Mouse (Mus musculus) kidney, embryonic 16.5 days (tissue): Measurements from ENCODE around the gene Taok1. TPM values are rescaled to one million over a fixed set of nuclear protein-coding genes. Genes with fewer than 3 reads are reported as not detected.

Experiments
- ATAC-seq: fragments of 200-750 bp; cut with Nextera tagmentation; 2 replicates; pipeline ENCODE4 v1.8.0; 2017; ENCODE audit warnings: moderate TSS enrichment; ENCODE audit not compliant: low FRiP score, low TSS enrichment
- H3K27ac ChIP-seq: fragments of 300-500 bp; sonication (generic); 2 replicates; pipeline ENCODE4 v1.5.1; 2014; ENCODE audit warnings: low read length
- H3K27me3 ChIP-seq: fragments of 300-500 bp; sonication (generic); 2 replicates; pipeline ENCODE4 v1.6.1; 2014; ENCODE audit warnings: low read length, control low read depth, mixed read lengths; ENCODE audit not compliant: insufficient read depth
- H3K36me3 ChIP-seq: fragments of 300-500 bp; sonication (generic); 2 replicates; pipeline ENCODE4 v1.6.1; 2014; ENCODE audit warnings: low read length, control low read depth, mixed read lengths; ENCODE audit not compliant: insufficient read depth
- H3K4me1 ChIP-seq: fragments of 300-500 bp; sonication (generic); 2 replicates; pipeline ENCODE4 v1.6.1; 2014; ENCODE audit warnings: low read length, control low read depth, mixed read lengths; ENCODE audit not compliant: insufficient read depth
- H3K4me2 ChIP-seq: fragments of 300-500 bp; sonication (generic); replicated peaks from 2 replicates; pipeline ENCODE4 v1.6.1; 2014; ENCODE audit warnings: low read depth, low read length
- H3K4me3 ChIP-seq: fragments of 300-500 bp; sonication (generic); 2 replicates; pipeline ENCODE4 v1.5.1; 2014; ENCODE audit warnings: mild to moderate bottlenecking, low read length
- H3K9ac ChIP-seq: fragments of 300-500 bp; sonication (generic); replicated peaks from 2 replicates; pipeline ENCODE4 v1.6.1; 2014; ENCODE audit warnings: low read length
- H3K9me3 ChIP-seq: fragments of 300-500 bp; sonication (generic); 2 replicates; pipeline ENCODE4 v1.6.1; 2016; ENCODE audit warnings: low read length, control low read depth
- WGBS: fragments of 180-500 bp; shearing (Covaris S2); extraction: QIAGEN DNeasy Blood & Tissue Kit; methylation state at CpG from one replicate; pipeline ENCODE4 v1.1.7; 2014; 5-methylcytosine and 5-hydroxymethylcytosine counted together
- polyA plus RNA-seq: library from polyadenylated mRNA; unstranded; fragments of >200 nt; fragmentation: Nextera tagmentation; extraction: Ambion mirVana; gene quantifications from 2 replicates; pipeline ENCODE4 v1.2.1, GENCODE M21; 2015

Taok1 gene
- polyA plus RNA-seq, 1 experiment from 2014 or later: 12.8 TPM

GRCm38 (mm10) chr11:77486798-77487197 lies 120.8 kb downstream of the Taok1 start:
- no peak for ATAC-seq
- Histone ChIP-seq H3K27me3 (no peaks in the 10 kb centered on the region), H3K9ac (no peak overlapping the region), H3K4me1 (peaks cover 47% of the 10 kb centered on the region), H3K36me3 (no peaks in the 10 kb centered on the region), H3K4me3 (no peak overlapping the region), H3K27ac (no peak overlapping the region), H3K4me2 (no peak overlapping the region), H3K9me3 (no peaks in the 10 kb centered on the region)
- 71% methylated on average over 5 of the region's 5 CpGs for WGBS

DNA sequence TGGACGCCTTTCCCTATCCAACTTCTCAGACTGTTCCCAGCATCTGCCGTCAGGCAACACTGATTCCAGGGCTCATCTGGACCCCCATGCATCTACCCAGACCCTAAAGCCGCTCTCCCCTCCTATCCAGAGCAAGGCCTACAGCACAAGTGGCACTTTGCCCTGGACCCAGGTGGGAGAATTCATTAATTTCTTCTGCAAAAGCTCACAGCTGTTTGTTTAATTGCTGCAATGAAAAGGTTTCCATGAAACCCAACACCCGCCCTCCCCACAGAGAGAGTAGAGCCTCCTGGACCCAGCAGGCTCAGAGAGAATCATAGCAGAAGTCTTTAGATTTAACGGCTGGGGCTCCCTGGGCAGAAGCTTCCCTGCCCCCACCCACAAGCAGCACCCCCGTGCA lies 122.4 kb downstream of the Taok1 start:
- Histone ChIP-seq H3K9ac (0 out of 2 replicates have a peak overlapping the region, but pooled peaks have one; percentile 27), H3K27ac (0 out of 2 replicates have a peak overlapping the region, but pooled peaks have one; percentile 3), H3K4me1 (peaks cover 32% of the 10 kb centered on the region), H3K4me3 (no peak overlapping the region), H3K36me3 (no peaks in the 10 kb centered on the region), H3K27me3 (no peaks in the 10 kb centered on the region), H3K4me2 (no peak overlapping the region), H3K9me3 (no peaks in the 10 kb centered on the region)
- whole genome bisulfite sequencing: 38% methylated on average over 6 of the region's 6 CpGs
- ATAC-seq: no peak

DNA sequence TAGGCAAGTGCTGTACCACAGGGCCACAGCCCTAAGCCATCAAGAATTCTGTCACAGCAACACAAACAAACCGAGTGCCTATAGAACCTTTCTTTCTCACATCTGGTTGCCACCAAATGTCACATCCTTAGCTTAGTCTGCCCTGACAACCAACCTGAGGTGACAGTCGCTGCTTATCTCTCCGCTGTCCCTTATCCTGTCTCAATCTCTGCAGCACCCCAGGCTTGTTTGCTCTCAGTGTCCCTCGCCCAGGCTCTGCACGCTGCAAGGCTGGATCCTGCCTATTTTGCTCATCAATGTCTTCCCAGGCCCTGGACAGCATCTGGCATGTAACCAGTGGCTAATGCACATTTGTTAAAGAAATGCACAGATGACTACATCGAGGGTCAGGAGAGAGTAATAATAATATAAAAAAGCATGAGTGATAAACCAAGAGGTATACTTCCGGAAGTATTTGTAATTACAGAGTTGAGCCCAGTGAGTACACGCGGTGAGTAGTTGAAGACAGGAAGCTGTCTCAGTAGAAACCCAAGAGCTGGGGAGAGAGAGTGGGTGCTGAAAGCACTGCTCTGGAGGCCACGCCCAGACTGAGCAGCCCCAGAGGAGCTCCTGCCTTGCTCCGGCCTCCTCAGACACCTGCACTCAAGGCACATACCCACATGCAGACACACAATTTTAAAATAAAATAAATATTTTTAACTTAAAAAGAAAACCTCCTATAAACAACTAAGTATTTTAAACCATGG lies 123.9 kb downstream of the Taok1 start:
- no peaks in the 10 kb centered on the region for H3K9me3 ChIP-seq
- no peaks in the 10 kb centered on the region for H3K27me3 ChIP-seq
- WGBS: 60% methylated on average over 11 of the region's 11 CpGs
- no peak overlapping the region for H3K27ac ChIP-seq
- ATAC-seq: no peak
- no peak overlapping the region for H3K9ac ChIP-seq
- H3K4me3 ChIP-seq: no peak overlapping the region
- no peak overlapping the region for H3K4me2 ChIP-seq
- H3K36me3 ChIP-seq: no peaks in the 10 kb centered on the region
- peaks cover 23% of the 10 kb centered on the region for H3K4me1 ChIP-seq

GRCm38 (mm10) chr11:77483043-77483442 lies 124.6 kb downstream of the Taok1 start:
- peaks cover 17% of the 10 kb centered on the region for H3K4me1 ChIP-seq
- no peak overlapping the region for H3K4me3 ChIP-seq
- no peak for ATAC-seq
- no peak overlapping the region for H3K27ac ChIP-seq
- no peaks in the 10 kb centered on the region for H3K9me3 ChIP-seq
- no peak overlapping the region for H3K9ac ChIP-seq
- H3K4me2 ChIP-seq: no peak overlapping the region
- H3K27me3 ChIP-seq: no peaks in the 10 kb centered on the region
- H3K36me3 ChIP-seq: no peaks in the 10 kb centered on the region
- WGBS: 59% methylated on average over 3 of the region's 3 CpGs

Other genes starting within 250 kb of the Taok1 start
- gene Coro6, start 145.4 kb downstream of the Taok1 start, polyA plus RNA-seq: 0.25 and 0.51 TPM in 2 replicates
- gene Ankrd13b, start 118.1 kb downstream of the Taok1 start, polyA plus RNA-seq: 3.5 and 4.0 TPM in 2 replicates
- 9.7 and 13.0 TPM in 2 replicates for gene Git1, start 114.3 kb downstream of the Taok1 start, polyA plus RNA-seq
- gene Abhd15, start 92.7 kb downstream of the Taok1 start, polyA plus RNA-seq: 2.0 and 2.2 TPM in 2 replicates
- gene Trp53i13, start 91.8 kb downstream of the Taok1 start, polyA plus RNA-seq: 34.1 and 36.1 TPM in 2 replicates
- not detected in 2 replicates for gene Gm10392, start 88.6 kb downstream of the Taok1 start, polyA plus RNA-seq
- gene Nufip2, start 78.3 kb upstream of the Taok1 start, polyA plus RNA-seq: 3.4 and 3.6 TPM in 2 replicates
- gene Cryba1, start 117.5 kb upstream of the Taok1 start, polyA plus RNA-seq: not detected in 2 replicates
- 32.4 and 38.1 TPM in 2 replicates for gene Myo18a, start 155.4 kb upstream of the Taok1 start, polyA plus RNA-seq
- gene Gm10277, start 179.9 kb upstream of the Taok1 start, polyA plus RNA-seq: 1.5 and 1.6 TPM in 2 replicates